Mouse (Mus musculus) CH12.LX (cell line): ENCODE results near the gene Fra10ac1. TPM values are rescaled to one million over a fixed set of nuclear protein-coding genes. Genes with fewer than 3 reads are reported as not detected.

Source experiments
- DNase-seq: peaks from one replicate; pipeline ENCODE4 v3.0.0-alpha.2; 2013; ENCODE audit errors: extremely low read depth
- H3K27ac ChIP-seq: 2 replicates; pipeline ENCODE4 v1.5.1; 2012; ENCODE audit warnings: low read depth, mild to moderate bottlenecking, control low read depth, moderate library complexity; ENCODE audit not compliant: insufficient read depth
- H3K27me3 ChIP-seq: replicated peaks from 2 replicates; pipeline ENCODE3; 2012; ENCODE audit warnings: inconsistent platforms
- H3K36me3 ChIP-seq, 2 experiments: replicated peaks in 1 of 2; 2 replicates each; pipeline versions ENCODE3 to v1.6.1; 2012; ENCODE audit warnings: inconsistent platforms in 1 of 2, low read length in 1 of 2, mild to moderate bottlenecking in 1 of 2, mixed read lengths in 1 of 2, moderate library complexity in 1 of 2; ENCODE audit not compliant: control insufficient read depth in 1 of 2, insufficient read depth in 1 of 2
- H3K4me1 ChIP-seq, 2 experiments: 2 replicates each; pipeline ENCODE4 v1.6.1; 2012; ENCODE audit warnings: inconsistent platforms in 1 of 2, moderate library complexity in 1 of 2; ENCODE audit not compliant: insufficient read depth in 2 of 2, control insufficient read depth in 1 of 2
- H3K4me2 ChIP-seq: 2 replicates; pipeline ENCODE4 v1.6.1; 2012; ENCODE audit warnings: low read depth, mild to moderate bottlenecking, control low read depth; ENCODE audit not compliant: poor library complexity, insufficient read depth, severe bottlenecking
- H3K4me3 ChIP-seq, 3 experiments: fragments of 150-350 bp in 1 of 3; sonication (generic) in 1 of 3; replicated peaks in 1 of 3; 2 replicates each; pipeline versions ENCODE3 to v1.5.1; 2011 to 2012; ENCODE audit warnings: low read depth in 2 of 3, low read length in 2 of 3, mild to moderate bottlenecking in 2 of 3, moderate library complexity in 2 of 3, control low read depth in 1 of 3, improper control_type of control experiment in 1 of 3, inconsistent platforms in 1 of 3, mixed read lengths in 1 of 3; ENCODE audit not compliant: poor library complexity in 1 of 3
- H3K79me2 ChIP-seq: replicated peaks from 2 replicates; pipeline ENCODE4 v1.6.1; 2012; ENCODE audit warnings: mild to moderate bottlenecking, moderate library complexity; ENCODE audit not compliant: control insufficient read depth, poor library complexity, insufficient read depth, severe bottlenecking; ENCODE audit errors: extremely low read depth
- H3K9ac ChIP-seq: 2 replicates; pipeline ENCODE4 v1.6.1; 2012; ENCODE audit warnings: low read depth, mild to moderate bottlenecking, control low read depth, moderate library complexity; ENCODE audit not compliant: insufficient read depth
- H3K9me3 ChIP-seq: replicated peaks from 2 replicates; pipeline ENCODE3; 2012; ENCODE audit warnings: low read length, inconsistent platforms, mixed read lengths
- BHLHE40 ChIP-seq: IDR thresholded peaks from 2 replicates; pipeline ENCODE4 v1.6.1; 2011; ENCODE audit warnings: mild to moderate bottlenecking, low read depth, low read length, improper control_type of control experiment
- CHD1 ChIP-seq: IDR thresholded peaks from 2 replicates; pipeline ENCODE4 v1.6.1; 2012; ENCODE audit warnings: low read depth, low read length, improper control_type of control experiment, inconsistent platforms
- CTCF ChIP-seq, 2 experiments: IDR thresholded peaks in 1 of 2; conservative IDR thresholded peaks in 1 of 2; 2 replicates each; pipeline ENCODE4 v1.5.1; 2011 to 2012; ENCODE audit warnings: low read depth in 2 of 2, low read length in 2 of 2, improper control_type of control experiment in 1 of 2, inconsistent platforms in 1 of 2, mild to moderate bottlenecking in 1 of 2, moderate library complexity in 1 of 2
- HCFC1 ChIP-seq: IDR thresholded peaks from 2 replicates; pipeline ENCODE4 v1.6.1; 2012; ENCODE audit warnings: low read depth, mild to moderate bottlenecking, inconsistent platforms, low read length, improper control_type of control experiment
- JUND ChIP-seq: conservative IDR thresholded peaks from 2 replicates; pipeline ENCODE4 v1.6.1; 2011; ENCODE audit warnings: low read depth, low read length, improper control_type of control experiment
- KAT2A ChIP-seq: IDR thresholded peaks from 2 replicates; pipeline ENCODE4 v1.6.1; 2012; ENCODE audit warnings: low read length, improper control_type of control experiment, inconsistent platforms; ENCODE audit not compliant: insufficient replicate concordance
- MAFK ChIP-seq: IDR thresholded peaks from 2 replicates; pipeline ENCODE4 v1.6.1; 2011; ENCODE audit warnings: low read length, improper control_type of control experiment; ENCODE audit not compliant: insufficient replicate concordance
- MAX ChIP-seq: IDR thresholded peaks from 2 replicates; pipeline ENCODE4 v1.6.1; 2011; ENCODE audit warnings: low read length, improper control_type of control experiment
- MAZ ChIP-seq: IDR thresholded peaks from 2 replicates; pipeline ENCODE4 v1.6.1; 2012; ENCODE audit warnings: low read depth, mild to moderate bottlenecking, inconsistent platforms, low read length, improper control_type of control experiment, moderate library complexity
- MXI1 ChIP-seq: IDR thresholded peaks from 2 replicates; pipeline ENCODE4 v1.6.1; 2011; ENCODE audit warnings: mild to moderate bottlenecking, low read depth, low read length, improper control_type of control experiment
- NRF1 ChIP-seq: IDR thresholded peaks from 2 replicates; pipeline ENCODE4 v1.6.1; 2014; ENCODE audit warnings: low read depth, mild to moderate bottlenecking, inconsistent platforms, low read length, improper control_type of control experiment, moderate library complexity
- POLR2AphosphoS2 ChIP-seq: IDR thresholded peaks from 2 replicates; pipeline ENCODE4 v1.6.1; 2011; ENCODE audit warnings: low read depth, low read length, improper control_type of control experiment
- RAD21 ChIP-seq: IDR thresholded peaks from 2 replicates; pipeline ENCODE4 v1.6.1; 2011; ENCODE audit warnings: low read depth, mild to moderate bottlenecking, low read length, improper control_type of control experiment, moderate library complexity
- SMC3 ChIP-seq: IDR thresholded peaks from 2 replicates; pipeline ENCODE4 v1.6.1; 2011; ENCODE audit warnings: low read depth, low read length, improper control_type of control experiment
- UBTF ChIP-seq: IDR thresholded peaks from 2 replicates; pipeline ENCODE4 v1.6.1; 2012; ENCODE audit warnings: low read depth, mild to moderate bottlenecking, inconsistent platforms, low read length, improper control_type of control experiment, moderate library complexity
- USF2 ChIP-seq: conservative IDR thresholded peaks from 2 replicates; pipeline ENCODE4 v1.6.1; 2011; ENCODE audit warnings: low read depth, low read length, improper control_type of control experiment
- ZC3H11A ChIP-seq: IDR thresholded peaks from 2 replicates; pipeline ENCODE4 v1.6.1; 2012; ENCODE audit warnings: low read depth, mild to moderate bottlenecking, inconsistent platforms, low read length, improper control_type of control experiment
- ZNF384 ChIP-seq: IDR thresholded peaks from 2 replicates; pipeline ENCODE4 v1.6.1; 2012; ENCODE audit warnings: low read depth, low read length, improper control_type of control experiment, inconsistent platforms
- dilution Hi-C: fragments of 300-500 bp; cut with MboI; formaldehyde crosslinking; loops from 2 replicates; pipeline ENCODE4 v1.14.3; 2020; ENCODE audit warnings: low sequenced_read_pairs; ENCODE audit not compliant: extremely low pct_unique_long_range_greater_than_20kb, extremely low pct_ligation_motif_present
- in situ Hi-C: fragments of 300-500 bp; cut with MboI; formaldehyde crosslinking; loops from 3 replicates; pipeline ENCODE4 v1.14.3; 2019; ENCODE audit warnings: low sequenced_read_pairs, low pct_ligation_motif_present, low pct_unique_long_range_greater_than_20kb, mixed read lengths
- polyA plus RNA-seq: library from polyadenylated mRNA; unstranded; fragments of >175 nt; gene quantifications from 2 replicates; pipeline ENCODE4 v1.2.1, GENCODE M21; 2012; ENCODE audit warnings: low read depth; ENCODE audit not compliant: insufficient read length
- total RNA-seq, 2 experiments: library from RNA; depleted of rRNA; stranded (reverse); fragments of 300-350 nt in 1 of 2; fragments of >200 nt in 1 of 2; gene quantifications; 2 replicates each; pipeline ENCODE4 v1.2.3; 2012 to 2014

Gene Fra10ac1
- total and polyA plus RNA-seq, 3 experiments, result 21.1 to 50.4 (median 21.6) TPM

DNA sequence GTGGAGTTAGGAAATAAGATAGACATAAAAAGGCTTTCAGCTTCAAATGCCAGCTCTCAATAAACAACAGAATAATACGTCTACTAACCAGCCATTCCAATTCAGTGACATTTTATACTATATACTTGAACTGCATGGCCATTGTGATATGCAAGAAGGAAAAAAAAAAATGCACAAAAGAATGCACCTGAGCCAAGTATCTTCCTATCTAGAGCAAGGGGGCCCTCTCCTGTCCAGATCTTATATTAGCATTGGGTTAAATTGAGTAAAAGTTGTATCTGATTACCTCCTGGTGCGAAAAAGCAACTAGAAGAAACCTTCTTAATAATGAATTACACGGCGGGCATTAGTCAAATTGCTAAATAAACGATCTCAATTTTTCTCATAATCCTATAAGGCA, 25.2 kb downstream of the Fra10ac1 start:
- Histone ChIP-seq H3K9me3 (peaks cover 4% of the 10 kb centered on the region), H3K79me2 (no peaks in the 10 kb centered on the region), H3K4me2 (no peak overlapping the region), H3K36me3 (peaks cover 22 to 62% of the 10 kb centered on the region in 2 experiments), H3K27ac (no peak overlapping the region), H3K9ac (no peak overlapping the region), H3K4me3 (no peak overlapping the region), H3K4me1 (no peaks in the 10 kb centered on the region), H3K27me3 (no peaks in the 10 kb centered on the region)
- in situ Hi-C loops, result loop anchor here (25.0 kb wide), 1 partner anchor 236 kb away; no protein-coding TSS in a partner anchor
- no peak for TF ChIP-seq UBTF
- TF ChIP-seq MAFK, result no peak
- no peak for TF ChIP-seq MAX
- no peak for TF ChIP-seq ZC3H11A
- peak; percentile 63 for TF ChIP-seq RAD21
- TF ChIP-seq SMC3, result peak; percentile 45
- no peak for TF ChIP-seq KAT2A
- TF ChIP-seq CTCF (conservative IDR thresholded peaks at IDR 0.05 in 1 of 2, IDR thresholded peaks at IDR 0.05 in 1 of 2; ENCODE audit: low read depth in 2 of 2, low read length in 2 of 2), result peak in 1 of 2 experiments; percentile 57; a peak in 2 of 4 replicates
- TF ChIP-seq POLR2AphosphoS2, result no peak
- no peak for TF ChIP-seq USF2
- TF ChIP-seq CHD1, result no peak
- no peak for TF ChIP-seq BHLHE40
- no peak for TF ChIP-seq JUND
- no peak for TF ChIP-seq NRF1
- TF ChIP-seq MAZ, result no peak
- TF ChIP-seq ZNF384, result peak; percentile 80
- no peak for TF ChIP-seq HCFC1
- DNase-seq, result peak; percentile 22
- dilution Hi-C loops, result no loop called here

GRCm38 (mm10) chr19:38195245-38195644, 28.7 kb downstream of the Fra10ac1 start:
- dilution Hi-C loops, result no loop called here
- TF ChIP-seq MXI1 (no peak), MAFK (peak; percentile 76; the same call in 1 of the 2 replicates)
- H3K79me2 ChIP-seq, result no peaks in the 10 kb centered on the region

More at GRCm38 (mm10) chr19:38195245-38195644, 28.7 kb downstream of the Fra10ac1 start:
- H3K4me1 ChIP-seq, result no peaks in the 10 kb centered on the region
- no peak overlapping the region for H3K27ac ChIP-seq
- H3K27me3 ChIP-seq, result no peaks in the 10 kb centered on the region
- in situ Hi-C loops, result loop anchor here (25.0 kb wide), 1 partner anchor 233 kb away; no protein-coding TSS in a partner anchor
- H3K4me3 ChIP-seq, result no peak overlapping the region
- peaks cover 23 to 61% of the 10 kb centered on the region in 2 experiments for H3K36me3 ChIP-seq
- H3K9ac ChIP-seq, result no peak overlapping the region
- no peak for DNase-seq
- H3K4me2 ChIP-seq, result no peak overlapping the region
- H3K9me3 ChIP-seq, result peaks cover 4% of the 10 kb centered on the region
